Mouse (Mus musculus): ENCODE data around the gene Rnpep.
A peak's percentile ranks its signal among the peaks of the same experiment; 100 is the strongest.

Rnpep gene

DNA sequence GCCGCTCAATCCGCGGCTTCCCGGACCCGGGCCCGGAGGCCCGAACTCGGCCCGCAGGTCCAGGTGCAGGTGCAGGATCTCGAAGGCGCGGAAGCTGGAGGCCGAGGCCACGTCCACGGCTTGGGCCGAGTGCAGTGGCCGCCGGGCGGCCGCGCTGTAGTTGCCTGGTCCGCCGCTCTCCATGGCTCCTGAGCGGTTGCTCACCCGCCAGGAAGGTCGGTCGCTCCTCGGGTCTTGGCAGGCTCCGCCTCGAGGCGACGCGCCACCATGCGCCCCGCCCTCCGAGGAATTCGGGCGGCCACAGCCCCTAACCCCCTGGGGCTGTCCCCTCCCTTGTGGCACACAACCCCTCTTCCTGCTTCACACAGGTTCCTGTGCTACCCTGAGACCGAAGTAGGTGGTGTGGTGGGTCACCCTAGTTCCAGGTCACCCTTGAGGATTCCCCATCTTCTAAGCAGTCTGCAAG, at the start of gene Rnpep:
Gene Rnpep, minus strand, starts transcription at position 259 of the 466 bp plus-strand sequence.
- peak; percentile 70 for DNase-seq (ENCODE audit: low read depth)

DNA sequence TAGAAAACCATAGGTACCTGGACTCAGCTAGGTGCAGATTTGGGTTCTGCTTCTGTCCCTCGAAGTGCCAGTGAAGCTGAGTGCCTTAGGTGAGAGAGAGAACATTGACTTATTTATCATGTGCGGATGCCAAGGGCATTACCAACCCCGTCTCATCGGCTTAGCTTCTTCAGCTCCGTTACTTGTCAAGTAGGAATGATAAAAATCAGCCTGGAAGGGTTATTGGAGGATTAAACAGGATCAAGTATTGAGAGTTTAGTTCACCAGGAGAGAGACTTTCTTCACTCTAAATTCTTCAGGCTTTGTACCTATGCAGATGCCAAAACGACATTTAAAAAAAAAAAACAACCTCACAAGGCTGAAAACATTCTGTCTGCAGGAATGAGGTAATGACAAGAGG, 46.7 kb upstream of the Rnpep start:
- no peak for DNase-seq (ENCODE audit: low read depth)

DNA sequence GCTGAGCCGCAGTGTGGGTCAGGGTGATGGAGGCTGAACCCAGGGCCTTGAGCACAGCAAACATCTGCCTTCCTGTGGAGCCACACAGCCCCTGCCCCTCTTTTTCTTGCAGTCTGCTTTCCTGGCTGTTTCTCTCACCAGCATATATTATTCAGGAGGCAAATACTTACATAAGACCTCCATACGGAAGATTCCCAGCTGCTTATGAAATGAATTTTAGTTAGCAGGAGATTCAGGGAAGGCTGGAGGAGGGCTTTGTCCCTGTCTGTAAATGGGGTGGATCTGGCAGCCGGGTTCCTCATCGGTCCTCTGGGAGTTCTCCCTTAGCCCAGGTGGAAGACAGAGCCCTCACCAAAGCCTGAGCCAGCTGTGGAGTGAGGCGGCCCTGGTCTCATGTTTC, 44.5 kb upstream of the Rnpep start:
- no peak for DNase-seq (ENCODE audit: low read depth)

DNA sequence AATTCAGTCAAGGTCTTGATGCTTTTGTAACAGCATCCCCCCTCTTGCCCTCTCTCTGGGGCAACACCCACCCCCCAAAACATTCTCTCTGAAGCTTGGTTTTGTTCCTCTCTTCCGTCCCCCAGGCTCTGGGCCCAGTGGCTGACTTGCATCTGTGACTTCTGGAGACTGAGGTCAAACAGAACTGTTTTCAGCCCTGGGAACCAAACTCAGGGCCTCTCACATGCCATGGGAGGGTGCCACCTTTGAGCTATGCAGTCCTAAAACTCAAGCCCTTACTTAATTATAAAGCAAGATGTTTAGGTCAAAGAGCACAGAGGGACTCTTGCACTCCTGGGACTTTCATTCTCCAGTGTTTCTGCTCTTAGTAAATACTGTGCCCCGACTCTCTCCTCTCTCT, 42.0 kb upstream of the Rnpep start:
- no peak for DNase-seq (ENCODE audit: low read depth)

DNA sequence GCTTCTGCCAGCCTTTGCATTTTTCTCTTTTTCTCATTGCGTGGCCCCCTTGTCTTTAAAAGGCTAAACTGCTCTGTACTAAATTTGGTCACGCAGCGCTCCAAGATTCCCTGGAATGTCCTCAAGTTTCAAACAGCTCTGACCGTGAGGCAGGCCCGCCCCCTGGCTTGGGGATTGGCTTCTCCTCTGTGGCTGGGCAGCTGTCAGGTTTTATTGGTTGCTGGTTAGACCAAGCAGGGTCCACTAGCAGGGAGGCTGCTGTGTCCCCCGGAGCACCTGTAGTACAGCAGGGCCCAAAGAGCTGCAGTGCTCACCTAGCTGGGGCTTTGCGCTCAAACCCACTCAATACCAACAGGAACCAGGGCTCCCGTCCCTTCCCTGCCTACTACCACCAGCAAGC, 40.7 kb upstream of the Rnpep start, which contains the start of gene Lmod1:
Gene Lmod1, plus strand, starts transcription at position 237 of the 400 bp plus-strand sequence.
- no peak for DNase-seq (ENCODE audit: low read depth)

DNA sequence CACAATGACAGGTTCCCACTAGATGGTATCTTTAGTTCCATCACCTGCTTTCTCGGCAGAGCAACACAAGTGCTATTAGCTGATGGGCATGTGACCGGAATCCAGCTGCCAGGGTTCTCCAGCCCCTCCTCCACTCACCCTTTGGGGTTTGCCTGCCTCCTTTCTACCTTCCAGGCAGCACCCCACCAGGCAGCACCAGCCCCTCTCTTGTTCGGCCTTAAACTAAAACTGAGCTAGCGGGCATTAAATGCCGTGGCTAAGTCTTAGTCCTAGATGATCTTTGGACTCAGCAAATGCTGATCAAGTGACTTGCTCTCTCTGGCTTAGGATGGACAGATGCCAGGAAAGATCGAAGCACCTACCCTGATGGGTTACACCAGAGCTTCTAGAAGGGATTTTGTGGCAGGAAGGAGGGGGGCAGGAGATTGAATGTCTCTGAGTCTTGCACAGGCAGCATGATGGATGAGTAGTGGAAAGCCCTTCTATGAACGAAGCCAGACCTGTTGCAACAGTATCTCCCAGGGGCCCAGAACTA, 39.5 kb upstream of the Rnpep start:
- no peak for DNase-seq (ENCODE audit: low read depth)

DNA sequence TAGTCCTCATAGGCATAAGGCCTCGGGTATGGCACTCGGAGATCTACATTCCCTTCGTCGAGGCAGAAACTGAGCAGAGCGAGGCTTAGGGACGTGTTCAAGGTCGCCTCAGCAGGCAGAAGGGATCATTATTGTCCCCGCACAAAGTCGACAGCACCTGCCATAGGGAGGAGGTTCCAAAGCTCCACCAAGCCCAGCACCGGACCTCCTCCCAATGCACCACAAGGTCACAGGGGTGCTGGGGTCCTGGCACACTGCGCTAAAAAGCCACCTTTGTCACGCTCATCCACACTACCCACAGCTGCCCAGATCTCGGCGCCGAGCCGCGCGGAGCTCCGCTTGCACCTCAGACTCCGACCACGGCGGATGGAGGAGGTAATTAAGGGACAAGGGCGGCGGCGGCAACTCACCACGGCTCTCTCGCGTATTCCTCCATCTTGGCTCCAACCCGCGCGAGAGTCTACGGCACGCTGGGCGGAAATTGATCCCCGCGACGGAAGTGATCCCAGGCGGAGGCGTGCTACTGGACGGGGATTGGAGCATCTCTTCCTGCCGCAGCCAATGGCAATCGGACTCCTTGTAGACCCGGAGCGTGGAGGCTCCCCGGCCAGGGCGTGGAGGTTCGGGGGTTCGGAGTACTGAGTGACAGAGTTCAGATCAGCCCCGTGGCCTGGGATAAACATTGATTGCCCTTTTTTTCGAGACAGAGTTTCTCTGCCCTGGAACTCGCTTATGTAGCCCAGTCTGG, 29.6 kb upstream of the Rnpep start, which contains the start of gene Timm17a:
Gene Timm17a, minus strand, starts transcription at position 495 of the 748 bp plus-strand sequence.
- DNase-seq (ENCODE audit: low read depth): peak; percentile 94

DNA sequence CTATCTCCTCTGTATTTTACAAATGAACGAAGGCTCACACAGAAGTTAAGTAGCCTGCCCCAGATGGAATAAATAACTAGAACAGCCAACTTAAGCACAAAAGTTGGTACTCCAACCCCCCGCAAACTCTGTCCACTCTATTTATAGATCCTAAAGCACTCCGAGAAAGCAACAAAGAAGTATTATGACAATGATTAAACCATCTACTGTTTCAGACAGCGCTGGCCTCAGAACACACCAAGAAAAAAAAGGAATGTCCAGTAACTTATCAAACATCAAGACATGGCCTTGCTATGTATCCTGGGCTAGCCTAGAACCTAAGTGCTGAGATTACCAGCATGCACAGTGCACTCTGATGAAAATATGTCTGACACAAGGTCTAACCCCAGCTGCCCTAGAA, 28.3 kb upstream of the Rnpep start:
- DNase-seq (ENCODE audit: low read depth): no peak

DNA sequence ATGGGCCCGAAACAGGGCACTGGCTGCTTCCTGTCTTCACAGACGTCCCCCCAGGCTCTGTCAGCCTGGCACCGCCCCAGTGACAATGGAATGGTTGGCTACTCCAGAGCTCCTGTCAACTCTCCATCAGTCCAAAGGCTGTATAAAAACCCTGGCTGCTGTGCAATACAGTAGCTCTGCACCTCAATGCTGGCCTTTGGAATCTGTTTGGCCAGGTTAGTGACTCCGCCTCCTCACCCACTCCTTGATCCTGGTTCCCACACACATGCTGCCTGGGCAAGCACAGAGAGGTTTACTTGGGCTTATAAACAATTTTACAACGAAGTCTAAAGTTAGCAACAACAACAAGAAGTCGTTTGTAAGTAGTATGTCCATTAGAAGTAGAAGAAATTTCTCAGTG, 27.5 kb upstream of the Rnpep start:
- DNase-seq (ENCODE audit: low read depth): no peak

DNA sequence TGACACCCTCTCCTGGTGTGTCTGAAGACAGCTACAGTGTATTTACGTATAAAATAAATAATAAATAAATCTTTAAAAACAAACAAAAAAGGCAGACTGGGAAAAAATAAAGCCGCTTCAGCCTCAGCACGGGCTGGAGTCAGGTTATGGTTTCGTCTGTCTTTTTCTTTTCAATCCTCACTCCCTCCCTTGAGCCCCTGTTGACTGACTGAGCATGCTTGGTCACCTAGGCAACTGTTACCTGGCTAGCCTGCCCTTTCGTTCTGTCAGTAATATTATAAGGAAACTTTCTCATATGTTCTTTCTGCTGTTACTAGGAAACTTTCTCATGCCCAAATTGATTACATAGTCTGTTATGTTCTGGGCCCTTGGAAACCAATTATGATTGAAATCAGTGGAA, 7.0 kb upstream of the Rnpep start:
- no peak for DNase-seq (ENCODE audit: low read depth)

DNA sequence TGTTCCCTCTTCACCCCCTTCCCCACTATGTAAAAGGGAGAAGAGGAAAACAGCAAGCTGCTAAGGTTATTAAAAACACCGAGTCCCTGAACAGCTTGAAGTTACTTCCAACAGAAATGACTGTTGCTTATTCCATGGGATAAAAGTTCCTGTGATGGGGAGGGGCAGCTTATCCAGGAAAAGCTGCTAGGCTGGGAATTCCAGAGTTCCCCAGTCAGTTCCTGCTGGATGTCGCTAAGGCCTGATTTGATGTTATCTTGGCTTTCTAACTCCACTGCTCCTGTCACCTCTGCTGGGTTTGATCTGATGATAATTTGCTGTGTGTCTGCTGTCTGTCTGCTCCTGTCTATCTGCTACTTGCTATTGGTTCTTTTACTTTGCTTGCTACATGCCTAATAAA, 2.4 kb upstream of the Rnpep start:
- no peak for DNase-seq (ENCODE audit: low read depth)

DNA sequence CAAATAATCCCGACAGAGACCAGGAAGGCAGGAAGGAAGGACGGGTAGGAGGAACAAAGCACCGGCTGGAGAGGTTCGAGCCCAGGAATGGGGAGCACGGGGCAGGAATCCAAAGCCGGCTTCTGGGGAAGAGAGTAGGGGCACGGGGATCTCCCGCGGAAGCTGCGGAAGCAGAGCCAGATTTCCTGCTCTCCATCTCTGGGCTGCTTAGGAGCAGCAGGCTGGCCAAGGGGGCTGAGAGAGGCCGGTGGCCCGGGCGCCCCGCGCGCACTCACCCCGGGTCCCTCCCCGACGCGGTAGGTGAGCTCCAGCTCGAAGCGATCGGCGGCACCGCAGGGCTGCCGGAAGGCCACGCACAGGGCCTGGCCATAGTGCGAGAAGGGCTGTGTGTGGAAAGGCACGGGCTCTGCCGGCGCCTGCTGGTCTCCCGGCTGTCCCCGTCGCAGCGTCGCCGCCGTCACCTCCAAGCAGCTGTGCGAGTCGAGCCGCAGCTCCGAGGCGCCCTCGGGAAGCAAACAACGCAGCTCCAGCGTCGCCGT, 528 bp downstream of the Rnpep start:
- DNase-seq (ENCODE audit: low read depth): peak; percentile 55

DNA sequence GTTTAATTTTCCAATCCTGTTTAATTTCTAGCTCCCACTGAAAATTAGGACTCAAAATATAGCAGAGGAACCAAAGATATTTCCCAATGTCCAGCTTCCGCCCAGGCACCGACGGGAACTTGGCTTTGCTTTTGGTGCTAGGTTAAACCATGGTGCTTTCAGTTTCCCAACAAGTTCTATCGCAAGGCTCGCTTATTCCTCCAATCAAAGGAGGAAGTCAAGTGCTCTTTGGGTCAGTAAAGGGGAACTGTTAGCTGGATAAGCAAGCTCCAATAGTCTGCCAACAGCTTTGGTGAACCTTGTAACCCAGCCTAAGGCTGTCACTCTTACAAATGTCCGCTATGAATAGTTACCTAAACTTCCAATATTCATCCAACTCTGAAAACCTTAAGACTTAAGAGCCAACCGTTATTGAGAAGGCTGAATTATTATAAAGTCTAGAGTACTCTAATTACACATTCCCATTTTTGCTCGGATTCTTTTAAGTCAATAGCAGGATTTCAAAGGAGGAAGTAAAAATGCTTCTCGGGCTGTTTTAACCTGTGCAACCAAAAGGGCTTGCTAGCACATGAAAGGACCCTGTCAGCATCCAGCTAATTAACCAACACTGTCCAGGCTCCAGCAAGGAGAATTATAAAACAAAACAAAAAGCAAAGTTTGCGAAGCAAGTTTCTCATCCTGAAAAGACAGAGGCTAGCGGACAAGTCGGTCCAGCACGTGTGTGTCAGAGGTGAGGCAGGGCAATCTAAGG, 1.2 kb downstream of the Rnpep start:
- peak; percentile 26 for DNase-seq (ENCODE audit: low read depth)

DNA sequence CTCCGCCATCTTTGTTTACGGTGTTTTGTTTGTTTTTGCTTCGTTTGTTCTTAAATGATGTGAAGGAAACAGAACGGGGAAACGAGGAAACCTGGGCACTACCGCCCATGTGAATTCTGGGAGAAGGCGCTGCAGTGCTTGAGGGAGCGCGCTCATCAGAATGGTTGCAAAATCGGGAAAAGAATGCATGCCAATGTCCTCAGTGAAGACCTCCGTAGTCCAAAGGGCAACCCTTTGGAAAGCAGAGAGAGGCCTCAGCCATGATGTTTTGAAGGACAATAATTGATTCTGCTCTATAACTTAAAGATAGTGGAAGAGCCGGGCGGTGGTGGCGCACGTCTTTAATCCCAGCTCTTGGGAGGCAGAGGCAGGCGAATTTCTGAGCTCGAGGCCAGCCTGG, 2.0 kb downstream of the Rnpep start:
- DNase-seq (ENCODE audit: low read depth): no peak

DNA sequence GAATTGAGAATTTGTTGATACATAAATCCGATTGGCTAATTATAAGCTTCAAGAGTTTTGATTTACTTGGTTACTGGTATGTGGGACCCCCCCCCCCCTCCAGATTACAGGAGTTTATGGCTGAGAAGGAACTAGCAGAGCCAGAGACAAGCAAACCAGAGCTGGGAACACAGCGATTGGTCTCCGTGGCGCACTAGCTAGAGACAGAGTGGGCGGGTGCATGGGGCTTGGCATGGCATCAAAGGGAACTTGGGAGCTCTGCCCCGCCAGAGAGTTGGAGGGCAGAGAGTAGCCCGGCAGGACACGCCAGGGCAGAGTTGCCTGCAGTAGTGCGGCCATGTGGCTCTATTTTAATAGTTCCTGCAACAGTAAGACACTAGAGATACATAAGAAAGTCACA, 3.2 kb downstream of the Rnpep start:
- no peak for DNase-seq (ENCODE audit: low read depth)

DNA sequence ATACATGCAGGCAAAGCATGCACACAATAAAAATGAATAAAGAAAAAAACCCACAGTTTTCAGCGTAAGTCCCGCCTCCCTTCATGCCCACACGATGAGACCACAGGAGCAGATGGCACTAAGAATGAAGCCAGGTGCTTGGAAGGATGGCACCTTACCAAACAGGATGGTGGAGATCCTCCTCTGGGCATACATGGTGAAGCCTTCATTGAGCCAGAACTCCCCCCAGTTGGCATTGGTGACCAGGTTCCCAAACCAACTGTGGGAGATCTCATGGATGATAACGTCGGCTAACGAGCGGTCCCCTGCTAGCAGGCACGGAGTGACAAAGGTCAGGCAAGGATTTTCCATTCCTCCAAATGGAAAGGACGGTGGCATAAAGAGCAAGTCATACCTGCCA, 12.5 kb downstream of the Rnpep start:
- DNase-seq (ENCODE audit: low read depth): no peak

DNA sequence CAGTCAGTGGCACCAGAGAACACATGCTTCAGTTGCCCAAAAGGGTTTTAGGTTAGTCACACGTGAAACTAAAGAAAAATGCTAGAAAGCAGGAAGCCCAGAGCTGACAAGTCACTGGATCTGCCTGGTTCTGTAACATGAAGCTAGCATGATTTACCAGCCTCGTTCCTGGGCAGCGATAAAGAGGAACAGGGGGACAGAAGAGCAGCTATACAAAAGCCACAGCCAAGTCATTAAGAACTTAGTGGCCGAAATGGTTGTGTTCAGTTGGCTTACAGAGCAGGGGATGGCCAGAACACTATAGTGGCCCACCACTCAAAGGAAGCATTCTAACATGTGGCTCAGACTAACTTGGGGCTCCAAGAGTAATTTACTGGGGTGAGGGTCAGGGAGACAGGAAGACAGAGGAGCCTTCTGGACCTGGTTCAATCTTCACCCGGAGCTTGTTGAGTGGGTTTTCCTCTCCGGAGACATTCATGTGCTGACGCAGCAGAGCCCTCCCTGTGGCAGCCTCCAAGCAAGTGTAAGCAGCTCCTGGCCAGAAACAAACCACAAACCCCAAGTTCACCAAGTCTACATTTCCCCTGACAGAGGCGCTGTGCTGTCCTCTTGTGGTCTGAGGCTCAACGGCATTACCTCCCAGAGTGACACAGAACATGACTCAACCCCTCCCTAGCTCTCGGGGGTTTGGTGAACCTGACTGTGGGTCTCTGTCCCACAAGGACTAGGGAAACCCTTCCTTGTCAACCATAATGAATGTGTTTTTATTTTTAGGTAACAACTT, 16.0 kb downstream of the Rnpep start:
- no peak for DNase-seq (ENCODE audit: low read depth)

DNA sequence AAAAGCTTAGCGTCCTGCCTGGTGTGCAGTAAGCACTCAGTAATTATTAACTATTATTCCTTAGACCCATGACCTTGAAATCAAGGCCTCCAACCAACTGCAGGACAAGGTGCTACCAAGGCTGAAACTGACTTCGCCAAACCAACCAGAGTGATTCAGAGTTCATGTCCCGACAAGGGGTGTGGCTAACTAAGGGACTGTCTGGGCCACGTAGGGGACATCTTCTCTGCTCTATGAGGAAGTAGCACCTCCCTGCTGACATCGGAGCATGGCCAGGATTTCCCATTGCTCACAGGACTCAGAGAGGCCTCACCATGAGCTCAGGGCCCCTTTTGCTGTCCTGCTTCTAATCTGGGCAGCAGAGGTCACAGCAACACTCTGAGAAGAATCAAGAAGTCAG, 18.1 kb downstream of the Rnpep start:
- DNase-seq (ENCODE audit: low read depth): no peak

DNA sequence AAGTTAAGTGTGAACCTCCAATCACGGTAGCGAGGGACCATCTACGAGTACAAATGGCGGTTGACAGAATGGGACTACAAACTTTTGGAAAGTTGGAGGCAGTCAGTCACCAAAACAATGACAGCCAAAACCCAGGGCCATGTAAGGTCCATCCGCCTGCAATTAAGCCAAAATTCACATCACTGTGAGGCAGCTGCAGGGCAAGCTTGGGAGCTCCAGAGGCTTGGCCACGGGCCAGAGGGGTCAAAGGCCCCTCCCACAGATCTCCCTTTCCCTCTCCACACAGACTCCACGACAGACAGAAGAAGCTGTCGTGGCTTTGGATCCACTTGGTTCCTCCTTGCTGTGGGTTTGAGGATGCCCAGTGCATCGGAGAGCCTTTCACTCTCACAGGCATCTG, 20.6 kb downstream of the Rnpep start:
- no peak for DNase-seq (ENCODE audit: low read depth)

DNA sequence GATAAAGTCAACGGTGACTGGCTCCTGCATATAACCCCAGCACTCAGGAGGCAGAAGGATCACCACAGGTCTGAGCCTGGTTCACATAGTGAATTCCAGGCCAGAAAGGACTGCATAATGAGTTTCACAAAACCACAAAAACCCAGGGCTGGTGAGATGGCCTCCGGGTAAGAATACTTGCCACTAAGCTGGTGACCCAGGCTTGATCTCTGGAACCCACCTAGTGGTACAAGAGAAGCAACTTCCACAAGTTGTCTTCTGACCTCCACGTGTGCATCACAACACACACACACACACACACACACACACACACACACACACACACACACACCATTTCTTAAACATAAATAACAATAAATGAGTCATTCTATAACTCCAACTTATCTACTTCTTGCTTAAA, 21.6 kb downstream of the Rnpep start:
- DNase-seq (ENCODE audit: low read depth): no peak

DNA sequence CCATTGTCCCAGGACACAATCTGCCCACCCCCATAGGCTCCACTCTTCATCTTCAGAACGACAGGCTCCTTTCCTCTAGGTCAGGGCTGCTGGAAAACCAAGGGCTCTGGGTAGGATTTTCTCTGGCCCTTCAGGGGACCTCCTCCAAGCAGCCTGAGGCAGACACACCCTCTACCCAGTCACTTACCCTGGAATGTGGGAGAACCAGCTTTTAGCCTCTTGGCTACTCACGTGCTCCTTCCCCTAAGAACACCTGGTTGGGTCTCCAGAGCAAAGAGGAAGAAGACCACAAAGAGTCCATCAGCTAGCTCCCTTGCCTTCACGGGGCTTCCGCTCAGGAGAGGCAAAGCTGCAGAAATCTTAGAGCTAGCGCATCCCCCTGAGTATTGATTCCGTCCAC, 23.0 kb downstream of the Rnpep start:
- no peak for DNase-seq (ENCODE audit: low read depth)

DNA sequence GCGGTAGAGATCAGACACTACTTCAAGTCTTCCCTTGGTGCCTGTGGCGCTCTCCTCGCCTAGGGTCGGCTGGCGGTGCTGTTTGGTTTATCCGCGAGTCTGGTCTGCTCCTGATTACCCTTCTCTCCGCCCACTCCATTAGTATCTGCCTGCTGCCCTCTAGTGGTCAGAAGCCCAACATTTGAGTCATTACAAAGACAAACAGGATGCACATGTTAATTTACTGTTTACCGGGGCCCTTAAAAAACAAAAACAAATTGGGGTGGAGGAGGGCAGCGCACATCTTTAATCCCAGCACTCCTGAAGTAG, 24.8 kb downstream of the Rnpep start:
- peak; percentile 79 for DNase-seq (ENCODE audit: low read depth)

All from naive thymus-derived CD4-positive, alpha-beta T cell, adult 2 months (primary cell).